Mouse (Mus musculus) neural tube, embryonic 10.5 days (tissue): ENCODE measurements around the gene Hint2.

ENCODE experiments used
- DNase-seq: peaks from one replicate; pipeline ENCODE4 v3.0.0-alpha.2; 2017; ENCODE audit warnings: low spot score; ENCODE audit errors: extremely low spot score

Gene Hint2

GRCm38 (mm10) chr4:43655656-43656338, 469 bp downstream of the Hint2 start:
- no peak for DNase-seq

DNA sequence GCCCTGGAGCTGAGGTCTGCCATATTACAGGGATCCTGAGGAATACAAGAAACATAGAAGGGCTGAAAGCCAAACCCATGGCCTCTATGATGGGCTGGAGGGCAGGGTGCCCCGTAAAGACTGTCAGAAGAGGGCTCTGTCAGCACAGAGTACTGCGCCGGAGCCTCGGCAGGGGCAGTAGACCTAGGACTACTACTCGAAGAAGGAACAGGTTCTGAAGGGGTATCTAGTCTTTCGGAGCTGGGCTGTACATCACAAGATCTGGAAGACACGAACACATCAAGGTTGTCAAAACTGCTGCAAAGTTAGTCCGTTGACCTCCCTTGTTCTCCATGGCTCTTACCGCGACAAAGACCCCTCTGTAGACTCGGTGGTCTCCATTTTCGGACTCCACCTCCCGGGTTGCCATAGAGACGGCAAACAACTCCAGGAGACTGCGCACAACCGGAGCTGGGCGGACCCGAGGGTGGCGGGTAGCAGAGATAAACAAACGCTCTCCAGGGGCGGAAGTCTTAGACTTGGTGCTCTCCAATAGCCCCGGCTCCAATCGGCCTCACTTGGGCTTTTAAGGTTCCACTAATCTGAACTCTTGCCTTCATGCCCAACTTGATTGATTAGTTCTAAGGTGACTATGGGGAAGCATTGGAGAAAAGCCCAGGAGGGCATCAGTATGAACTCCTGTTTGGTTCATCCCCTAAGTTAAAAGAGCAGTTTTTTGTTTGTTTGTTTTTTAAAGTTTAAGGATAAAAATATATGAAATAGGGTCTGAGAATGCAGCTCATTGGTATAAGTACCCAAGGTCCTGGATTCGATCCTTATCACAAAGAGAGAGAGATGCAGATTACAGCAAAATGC, 2.9 kb downstream of the Hint2 start, which contains the start of gene Spag8:
Gene Spag8 (minus strand): TSS at position 434 of the 855 bp plus-strand sequence.
- peak; percentile 58 for DNase-seq

GRCm38 (mm10) chr4:43652726-43653125, 3.5 kb downstream of the Hint2 start:
- no peak for DNase-seq

- DNase-seq = no peak
These were observed 6.5 kb downstream of the Hint2 start for GRCm38 (mm10) chr4:43649783-43650182.

DNA sequence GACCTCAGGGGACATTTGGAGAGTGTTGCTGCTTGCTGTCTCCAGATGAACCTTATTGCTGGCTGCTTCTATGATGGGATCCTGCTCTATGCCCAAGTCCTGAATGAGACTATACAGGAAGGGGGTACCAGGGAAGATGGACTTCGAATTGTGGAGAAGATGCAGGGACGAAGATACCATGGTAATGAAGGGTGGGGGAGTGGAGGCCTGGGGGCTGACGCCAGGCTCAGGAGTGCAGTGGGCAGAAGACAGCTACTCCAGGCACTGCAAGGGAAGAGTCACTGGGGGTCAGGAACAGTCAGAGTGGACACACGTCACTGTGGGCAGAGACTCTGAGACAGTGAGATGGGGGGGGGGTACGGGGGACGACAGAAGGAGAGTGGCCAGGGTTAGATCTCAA, 15.8 kb downstream of the Hint2 start:
- no peak for DNase-seq

GRCm38 (mm10) chr4:43640076-43640475, 16.2 kb downstream of the Hint2 start:
- DNase-seq = peak; percentile 8

GRCm38 (mm10) chr4:43636751-43637150, 19.5 kb downstream of the Hint2 start:
- DNase-seq = no peak

- peak; percentile 11 for DNase-seq
These were observed 21.5 kb downstream of the Hint2 start for GRCm38 (mm10) chr4:43634621-43635374.

GRCm38 (mm10) chr4:43633736-43634135, 22.5 kb downstream of the Hint2 start:
- DNase-seq = peak; percentile 11

DNA sequence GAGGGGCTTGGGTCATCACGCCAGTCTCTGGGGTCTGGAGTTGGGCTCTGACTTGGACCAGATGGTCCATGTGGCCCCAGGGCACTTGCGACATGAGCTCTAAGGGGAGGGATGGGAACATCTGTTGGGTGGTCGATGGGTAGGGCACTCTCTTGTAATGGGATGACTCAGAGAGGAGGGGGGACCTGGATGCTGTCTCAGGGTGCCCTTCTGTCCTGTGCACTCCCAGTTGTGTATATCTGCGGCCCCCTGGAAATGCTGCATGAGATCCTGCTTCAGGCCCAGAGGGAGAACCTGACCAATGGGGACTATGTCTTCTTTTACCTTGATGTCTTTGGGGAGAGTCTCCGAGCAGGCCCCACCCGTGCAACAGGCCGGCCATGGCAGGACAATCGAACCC, 23.0 kb downstream of the Hint2 start:
- peak; percentile 12 for DNase-seq

DNA sequence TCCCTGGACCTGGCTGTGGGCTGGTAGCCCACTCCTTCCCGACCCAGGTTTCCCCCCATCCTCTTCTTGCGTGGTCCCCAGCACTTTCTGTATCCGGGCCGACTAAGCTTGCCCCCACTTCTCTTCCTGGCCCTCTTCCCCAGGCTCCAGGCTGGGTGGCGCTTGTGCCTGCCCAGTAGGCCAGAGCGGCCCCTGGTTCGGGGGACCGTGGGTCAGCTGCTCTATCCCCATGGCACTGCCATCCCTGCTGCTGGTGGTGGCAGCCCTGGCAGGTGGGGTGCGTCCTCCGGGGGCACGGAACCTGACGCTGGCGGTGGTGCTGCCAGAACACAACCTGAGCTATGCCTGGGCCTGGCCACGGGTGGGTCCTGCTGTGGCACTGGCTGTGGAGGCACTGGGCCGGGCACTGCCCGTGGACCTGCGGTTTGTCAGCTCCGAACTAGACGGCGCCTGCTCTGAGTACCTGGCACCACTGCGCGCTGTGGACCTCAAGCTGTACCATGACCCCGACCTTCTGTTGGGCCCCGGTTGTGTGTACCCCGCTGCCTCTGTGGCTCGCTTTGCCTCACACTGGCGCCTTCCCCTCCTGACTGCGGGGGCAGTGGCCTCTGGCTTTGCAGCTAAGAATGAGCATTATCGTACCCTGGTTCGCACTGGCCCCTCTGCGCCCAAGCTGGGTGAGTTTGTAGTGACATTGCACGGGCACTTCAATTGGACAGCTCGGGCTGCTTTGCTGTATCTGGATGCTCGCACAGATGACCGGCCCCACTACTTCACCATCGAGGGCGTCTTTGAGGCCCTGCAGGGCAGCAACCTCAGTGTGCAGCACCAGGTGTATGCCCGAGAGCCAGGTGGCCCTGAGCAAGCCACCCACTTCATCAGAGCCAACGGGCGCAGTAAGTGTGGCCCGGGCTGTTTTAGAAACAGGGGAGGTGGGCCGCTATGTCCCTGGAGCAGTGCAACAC, 24.0 kb downstream of the Hint2 start:
- no peak for DNase-seq

- peak; percentile 74 for DNase-seq
These were observed 25.0 kb downstream of the Hint2 start, which contains the start of gene Npr2 for GRCm38 (mm10) chr4:43631046-43631955. Npr2 (plus strand) TSS chr4:43631935.

DNA sequence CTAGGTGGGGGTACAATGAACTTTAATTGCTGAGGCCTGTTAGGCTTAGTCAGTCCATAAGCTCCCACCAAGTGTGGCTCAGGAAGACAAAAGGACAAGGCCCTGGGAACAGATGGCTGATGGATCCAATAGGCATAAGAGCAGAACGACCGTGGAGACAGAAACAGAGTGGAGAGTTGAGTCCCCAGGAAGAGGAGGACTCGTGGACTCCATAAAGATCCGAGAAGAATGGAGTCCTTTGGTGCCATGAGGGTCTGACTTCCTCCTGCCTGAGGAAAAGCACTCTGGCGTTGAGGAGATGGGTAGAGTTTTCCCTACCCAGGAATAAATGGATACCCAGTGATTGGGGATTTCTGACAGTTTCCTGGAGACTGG, 25.6 kb downstream of the Hint2 start:
- DNase-seq = peak; percentile 53

GRCm38 (mm10) chr4:43630030-43630581, 26.2 kb downstream of the Hint2 start:
- DNase-seq = peak; percentile 79

- DNase-seq = peak; percentile 19
These were observed 27.0 kb downstream of the Hint2 start for GRCm38 (mm10) chr4:43629106-43629817.

GRCm38 (mm10) chr4:43620146-43620778, 36.0 kb downstream of the Hint2 start:
- DNase-seq = no peak

GRCm38 (mm10) chr4:43613060-43613730, 43.1 kb downstream of the Hint2 start:
- no peak for DNase-seq

GRCm38 (mm10) chr4:43612534-43612933, 43.7 kb downstream of the Hint2 start:
- DNase-seq = no peak
